Mouse (Mus musculus) forebrain, embryonic 10.5 days (tissue): ENCODE data around the gene Cops4. TPM values are rescaled to one million over a fixed set of nuclear protein-coding genes. Genes with fewer than 3 reads are reported as not detected.

Experiments used
- DNase-seq: peaks from one replicate; pipeline ENCODE4 v3.0.0-alpha.2; 2017; ENCODE audit warnings: low spot score; ENCODE audit errors: extremely low spot score
- H3K27ac ChIP-seq: fragments of 300-500 bp; sonication (generic); 2 replicates; pipeline ENCODE4 v1.5.1; 2016; ENCODE audit warnings: mild to moderate bottlenecking
- H3K27me3 ChIP-seq: fragments of 300-500 bp; sonication (generic); 2 replicates; pipeline ENCODE4 v1.6.1; 2016; ENCODE audit warnings: mild to moderate bottlenecking; ENCODE audit not compliant: poor library complexity, severe bottlenecking
- H3K36me3 ChIP-seq: fragments of 300-500 bp; sonication (generic); replicated peaks from 2 replicates; pipeline ENCODE4 v1.6.1; 2016; ENCODE audit warnings: mild to moderate bottlenecking, moderate library complexity
- H3K4me1 ChIP-seq: fragments of 300-500 bp; sonication (generic); 2 replicates; pipeline ENCODE4 v1.6.1; 2016
- H3K4me3 ChIP-seq: fragments of 300-500 bp; sonication (generic); 2 replicates; pipeline ENCODE4 v1.5.1; 2016; ENCODE audit warnings: mild to moderate bottlenecking, moderate library complexity
- H3K9me3 ChIP-seq: fragments of 300-500 bp; sonication (generic); 2 replicates; pipeline ENCODE4 v1.6.1; 2016; ENCODE audit warnings: mild to moderate bottlenecking, moderate library complexity
- WGBS: fragments of 180-500 bp; shearing (Covaris S2); methylation state at CpG from one replicate; pipeline ENCODE4 v1.1.7; 2016; 5-methylcytosine and 5-hydroxymethylcytosine counted together
- polyA plus RNA-seq: library from polyadenylated mRNA; unstranded; fragments of >200 nt; fragmentation: Nextera tagmentation; extraction: Ambion mirVana; gene quantifications from 2 replicates; pipeline ENCODE4 v1.2.1, GENCODE M21; 2016

The Cops4 gene
- polyA plus RNA-seq, 1 experiment from 2014 or later: 245 TPM

DNA sequence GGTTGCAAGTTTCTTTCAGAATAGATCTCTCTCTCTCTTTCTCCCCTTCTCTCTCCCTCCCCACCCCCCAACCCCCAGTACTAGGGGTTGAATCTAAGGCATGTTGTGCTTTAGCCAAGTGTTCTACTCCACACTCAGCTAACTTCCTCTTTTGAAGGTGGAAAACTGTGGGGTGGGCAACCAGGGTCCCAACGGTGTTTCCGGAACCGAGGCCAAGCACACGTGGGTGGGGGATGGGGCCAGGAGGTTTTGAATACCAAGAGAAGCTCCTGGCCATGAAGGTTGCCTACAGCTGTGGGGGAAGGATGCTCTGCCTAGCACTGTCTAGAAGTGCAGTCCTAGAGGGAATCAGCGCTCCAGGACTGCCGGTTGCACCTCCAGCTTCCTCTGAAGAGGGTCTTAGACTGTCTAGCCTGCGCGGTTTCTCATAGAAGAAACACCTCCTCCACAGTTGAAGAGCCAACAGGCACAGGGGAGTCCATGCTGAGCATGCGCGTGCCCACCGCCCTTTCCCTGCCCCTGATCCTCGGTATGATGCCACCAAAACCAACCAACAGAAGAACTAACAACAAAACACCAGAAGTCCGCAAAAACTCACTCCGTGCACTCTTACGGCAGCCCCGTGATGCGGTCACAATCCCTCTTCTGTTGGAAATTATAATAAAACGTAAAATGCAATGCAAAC, 51.3 kb downstream of the Cops4 start:
- no peaks in the 10 kb centered on the region for H3K36me3 ChIP-seq
- WGBS: 82% methylated on average over 18 of the region's 18 CpGs
- no peaks in the 10 kb centered on the region for H3K9me3 ChIP-seq
- DNase-seq: no peak
- H3K4me3 ChIP-seq: no peak overlapping the region
- H3K27me3 ChIP-seq: no peaks in the 10 kb centered on the region
- H3K4me1 ChIP-seq: peaks cover 8% of the 10 kb centered on the region
- H3K27ac ChIP-seq: no peak overlapping the region

GRCm38 (mm10) chr5:100569997-100570595, 52.0 kb downstream of the Cops4 start:
- H3K4me1 ChIP-seq: peaks cover 8% of the 10 kb centered on the region
- no peak for DNase-seq
- no peaks in the 10 kb centered on the region for H3K27me3 ChIP-seq
- H3K27ac ChIP-seq: no peak overlapping the region
- WGBS: 74% methylated on average over 13 of the region's 13 CpGs
- H3K9me3 ChIP-seq: no peaks in the 10 kb centered on the region
- no peak overlapping the region for H3K4me3 ChIP-seq
- no peaks in the 10 kb centered on the region for H3K36me3 ChIP-seq

- Histone ChIP-seq H3K36me3 (no peaks in the 10 kb centered on the region), H3K4me1 (peaks cover 8% of the 10 kb centered on the region), H3K9me3 (no peaks in the 10 kb centered on the region), H3K27ac (no peak overlapping the region), H3K27me3 (no peaks in the 10 kb centered on the region), H3K4me3 (no peak overlapping the region)
- WGBS: 45% methylated on average over 8 of the region's 8 CpGs
- no peak for DNase-seq
Measured at GRCm38 (mm10) chr5:100570716-100571115, 52.6 kb downstream of the Cops4 start.

DNA sequence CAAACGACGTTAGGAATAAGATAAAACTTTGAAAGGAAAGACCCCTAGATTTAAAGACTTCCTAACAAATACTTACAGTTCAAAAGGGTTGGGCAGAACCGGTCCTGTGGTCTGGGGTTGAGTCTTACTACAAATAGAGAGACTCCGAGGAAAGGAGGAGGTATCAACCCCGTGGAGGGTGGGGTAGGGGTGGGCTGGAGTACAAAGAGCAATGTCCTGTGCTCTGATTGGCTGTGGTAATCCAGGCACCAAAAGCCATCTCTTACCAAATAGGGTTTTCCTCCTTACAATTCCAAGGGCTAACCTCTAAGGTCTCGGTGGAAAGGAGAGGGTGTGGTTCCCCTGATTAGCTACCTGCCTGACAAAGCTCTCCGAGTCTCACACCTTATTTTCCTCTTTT, 54.0 kb downstream of the Cops4 start, which contains the start of gene Plac8:
Gene Plac8 (minus strand): TSS at position 177 of the 400 bp plus-strand sequence.
- 42% methylated on average over 7 of the region's 7 CpGs for WGBS

GRCm38 (mm10) chr5:100573256-100573655, 55.1 kb downstream of the Cops4 start:
- Histone ChIP-seq H3K27ac (no peak overlapping the region), H3K36me3 (no peaks in the 10 kb centered on the region), H3K4me3 (no peak overlapping the region), H3K9me3 (no peaks in the 10 kb centered on the region), H3K27me3 (no peaks in the 10 kb centered on the region), H3K4me1 (peaks cover 8% of the 10 kb centered on the region)
- DNase-seq: no peak
- 89% methylated on average over 5 of the region's 5 CpGs for WGBS

More for the DNA sequence above, 54.0 kb downstream of the Cops4 start, which contains the start of gene Plac8:
- Histone ChIP-seq H3K27ac (no peak within 1 kb of the TSS), H3K4me3 (no peak within 1 kb of the TSS), H3K36me3 (no peaks in the 10 kb centered on the region), H3K9me3 (no peaks in the 10 kb centered on the region), H3K4me1 (peaks cover 8% of the 10 kb centered on the region), H3K27me3 (no peaks in the 10 kb centered on the region)
- DNase-seq: no peak

DNA sequence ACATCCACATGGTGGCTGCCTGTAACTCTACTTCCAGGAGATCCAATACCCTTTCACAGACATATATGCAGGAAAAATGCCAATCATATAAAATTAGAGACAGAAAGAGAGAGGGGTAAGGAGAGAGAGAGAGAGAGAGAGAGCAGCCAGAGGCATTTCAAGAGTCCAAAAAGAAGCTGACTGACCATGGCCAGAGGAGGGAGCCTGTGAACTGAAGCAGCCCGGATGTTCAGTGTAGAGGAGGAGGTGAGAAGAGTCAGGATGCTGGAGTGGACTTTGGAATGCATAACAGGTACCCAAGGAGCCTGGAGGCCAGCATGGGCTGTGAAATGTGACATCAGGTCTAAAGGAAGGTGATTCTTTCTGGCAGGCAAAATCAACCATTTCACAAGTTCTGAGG, 56.7 kb downstream of the Cops4 start:
- H3K27me3 ChIP-seq: no peaks in the 10 kb centered on the region
- 69% methylated on average over 1 of the region's 1 CpGs for WGBS
- no peak for DNase-seq
- H3K4me3 ChIP-seq: no peak overlapping the region
- no peak overlapping the region for H3K27ac ChIP-seq
- H3K4me1 ChIP-seq: peaks cover 8% of the 10 kb centered on the region
- no peaks in the 10 kb centered on the region for H3K9me3 ChIP-seq
- H3K36me3 ChIP-seq: no peaks in the 10 kb centered on the region

GRCm38 (mm10) chr5:100578863-100579411, 60.8 kb downstream of the Cops4 start:
- WGBS: 81% methylated on average over 5 of the region's 5 CpGs
- H3K4me3 ChIP-seq: no peak overlapping the region
- H3K9me3 ChIP-seq: no peaks in the 10 kb centered on the region
- no peak for DNase-seq
- no peaks in the 10 kb centered on the region for H3K4me1 ChIP-seq
- H3K36me3 ChIP-seq: no peaks in the 10 kb centered on the region
- no peaks in the 10 kb centered on the region for H3K27me3 ChIP-seq
- H3K27ac ChIP-seq: no peak overlapping the region

DNA sequence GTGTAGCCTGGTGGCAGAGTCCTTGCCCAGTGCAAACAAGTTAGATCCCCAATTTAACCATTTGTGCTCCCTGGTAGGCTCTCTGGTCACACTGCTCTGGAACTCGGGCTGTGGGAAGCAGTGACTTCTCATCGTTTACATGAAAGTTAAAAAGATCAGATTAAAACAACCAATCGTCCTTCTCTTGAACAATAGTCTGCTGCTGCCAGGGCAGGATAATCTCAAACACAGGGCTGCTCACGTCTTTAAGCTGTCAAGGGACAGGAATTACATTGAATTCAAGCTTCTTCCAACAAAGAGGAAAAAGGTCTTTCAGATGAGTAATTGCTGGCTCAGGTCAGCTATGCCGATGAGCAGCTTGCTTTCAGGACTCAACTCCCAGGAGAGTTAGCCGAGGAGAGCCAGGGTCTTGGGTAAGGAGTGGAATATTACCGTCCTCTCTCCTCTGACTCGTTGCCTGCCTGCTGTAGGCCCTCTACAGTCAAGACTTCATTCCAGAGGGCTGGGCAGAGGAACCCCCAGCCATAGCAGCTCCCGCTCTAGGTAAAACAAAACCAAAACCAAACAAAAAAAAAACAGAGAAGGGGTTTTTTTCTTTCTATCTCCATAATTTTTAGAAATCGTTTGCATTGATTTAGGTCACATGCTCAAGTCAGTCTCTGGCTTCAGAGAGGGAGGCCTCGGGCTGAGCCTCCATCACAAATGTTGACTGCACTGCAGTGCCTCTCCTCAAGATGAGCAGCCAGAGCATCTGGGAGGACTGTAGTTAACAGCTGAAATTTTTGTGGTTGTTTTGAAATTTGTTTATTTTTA, 63.7 kb downstream of the Cops4 start:
- no peak for DNase-seq
- H3K4me1 ChIP-seq: no peaks in the 10 kb centered on the region
- 75% methylated on average over 11 of the region's 11 CpGs for WGBS

GRCm38 (mm10) chr5:100582435-100582826, 64.3 kb downstream of the Cops4 start:
- DNase-seq: no peak
- no peak overlapping the region for H3K4me3 ChIP-seq
- 93% methylated on average over 5 of the region's 5 CpGs for WGBS
- no peaks in the 10 kb centered on the region for H3K4me1 ChIP-seq
- no peak overlapping the region for H3K27ac ChIP-seq
- H3K36me3 ChIP-seq: no peaks in the 10 kb centered on the region
- no peaks in the 10 kb centered on the region for H3K9me3 ChIP-seq
- H3K27me3 ChIP-seq: no peaks in the 10 kb centered on the region

More for the DNA sequence above, 63.7 kb downstream of the Cops4 start:
- Histone ChIP-seq H3K4me3 (no peak overlapping the region), H3K9me3 (no peaks in the 10 kb centered on the region), H3K36me3 (no peaks in the 10 kb centered on the region), H3K27ac (no peak overlapping the region), H3K27me3 (no peaks in the 10 kb centered on the region)

DNA sequence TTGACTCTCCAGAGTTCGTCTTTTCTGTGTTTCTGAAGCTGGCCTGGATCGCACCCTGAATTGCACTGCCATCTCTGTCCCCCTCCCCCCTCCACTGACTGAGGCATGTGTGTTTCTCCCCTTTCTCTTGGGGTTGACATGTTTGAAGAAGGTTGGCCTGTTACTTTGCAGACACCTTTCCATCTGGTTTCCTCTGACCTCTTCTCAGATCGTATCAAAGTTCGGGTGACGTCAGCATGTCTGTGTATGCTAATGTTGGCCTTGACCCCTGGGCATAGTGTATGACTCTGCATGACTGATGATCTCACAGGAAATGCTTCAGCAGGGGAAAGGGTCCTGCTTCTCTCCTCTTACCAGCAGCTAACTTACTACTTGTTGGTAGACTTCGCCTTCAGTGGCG, 65.0 kb downstream of the Cops4 start:
- 96% methylated on average over 7 of the region's 7 CpGs for WGBS
- no peaks in the 10 kb centered on the region for H3K27me3 ChIP-seq
- no peak for DNase-seq

DNA sequence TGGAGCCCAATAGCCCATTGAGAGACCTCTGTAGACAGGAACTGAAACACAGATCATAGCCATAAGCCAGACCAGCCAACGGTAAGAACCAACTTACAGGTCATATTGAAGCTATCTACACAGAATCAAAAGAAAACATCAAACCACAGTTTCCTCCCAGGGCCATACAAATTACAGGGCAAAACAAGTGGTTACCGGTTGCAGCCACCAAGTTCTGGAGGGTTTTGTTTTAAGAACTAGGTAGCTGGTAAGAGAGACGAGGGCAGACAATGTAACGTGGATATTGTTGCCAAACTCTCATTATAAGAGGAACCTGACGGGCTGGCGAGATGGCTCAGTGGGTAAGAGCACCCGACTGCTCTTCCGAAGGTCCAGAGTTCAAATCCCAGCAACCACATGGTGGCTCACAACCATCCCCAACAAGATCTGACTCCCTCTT, 67.1 kb downstream of the Cops4 start:
- WGBS: 97% methylated on average over 8 of the region's 8 CpGs
- no peak for DNase-seq

More for the DNA sequence above, 65.0 kb downstream of the Cops4 start:
- H3K9me3 ChIP-seq: no peaks in the 10 kb centered on the region
- no peaks in the 10 kb centered on the region for H3K4me1 ChIP-seq
- H3K36me3 ChIP-seq: no peaks in the 10 kb centered on the region
- no peak overlapping the region for H3K27ac ChIP-seq
- H3K4me3 ChIP-seq: no peak overlapping the region

GRCm38 (mm10) chr5:100585657-100586056, 67.5 kb downstream of the Cops4 start:
- no peaks in the 10 kb centered on the region for H3K4me1 ChIP-seq
- H3K9me3 ChIP-seq: no peaks in the 10 kb centered on the region
- DNase-seq: no peak
- H3K27me3 ChIP-seq: no peaks in the 10 kb centered on the region
- 82% methylated on average over 3 of the region's 3 CpGs for WGBS
- no peaks in the 10 kb centered on the region for H3K36me3 ChIP-seq
- H3K27ac ChIP-seq: no peak overlapping the region
- H3K4me3 ChIP-seq: no peak overlapping the region

More for the DNA sequence above, 67.1 kb downstream of the Cops4 start:
- Histone ChIP-seq H3K4me3 (no peak overlapping the region), H3K36me3 (no peaks in the 10 kb centered on the region), H3K27me3 (no peaks in the 10 kb centered on the region), H3K27ac (no peak overlapping the region), H3K4me1 (no peaks in the 10 kb centered on the region), H3K9me3 (no peaks in the 10 kb centered on the region)
